Mouse (Mus musculus) cerebellum, adult 2 months (tissue): Measurements from ENCODE around the gene Ift52.

ENCODE experiments used
- CTCF ChIP-seq: fragments of 200-500 bp; IDR thresholded peaks from 2 replicates; pipeline ENCODE4 v1.5.1; 2011; ENCODE audit warnings: low read depth, mild to moderate bottlenecking, control low read depth, low read length, moderate library complexity, borderline replicate concordance; ENCODE audit not compliant: insufficient read depth
- POLR2A ChIP-seq: fragments of 200-500 bp; IDR thresholded peaks from 2 replicates; pipeline ENCODE4 v1.6.1; 2011; ENCODE audit warnings: low read length, control low read depth, borderline replicate concordance; ENCODE audit not compliant: insufficient read depth

DNA sequence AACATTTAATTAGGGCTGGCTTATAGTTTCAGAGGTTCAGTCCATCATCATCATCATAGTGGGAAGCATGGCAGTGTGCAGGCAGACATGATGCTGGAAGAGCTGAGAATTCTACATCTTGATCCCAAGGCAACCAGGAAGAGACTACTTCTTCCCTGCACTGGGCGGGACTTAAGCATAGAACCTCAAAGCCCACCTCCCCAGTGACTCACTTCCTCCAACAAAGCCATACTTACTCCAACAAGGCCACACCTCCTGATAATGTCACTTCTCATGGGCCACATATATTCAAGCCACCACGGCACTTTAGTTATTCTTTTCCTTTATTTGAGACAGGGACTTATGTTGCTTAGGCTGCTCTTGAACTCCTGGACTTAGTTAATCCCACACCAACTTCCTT lies 32.0 kb downstream of the Ift52 start:
- TF ChIP-seq CTCF = no peak
- TF ChIP-seq POLR2A = no peak
